Comparison of ENCODE assay signal across 25 mouse cellular contexts in genomic region chr6:91483371-91483770, GRCm38 (mm10). TPM values are rescaled to one million over a fixed set of nuclear protein-coding genes. Genes with fewer than 3 reads are reported as not detected.
DNase-seq lines count a peak whose midpoint lies in the region; ATAC-seq and TF ChIP-seq lines count a peak whose summit lies in the region.
"Had no signal": no experiment of that assay in that cellular context is flagged by ENCODE, and none has a peak within 500 bp of the region (broad histone marks: within the 10 kb centered on the region; RNA-seq: fewer than 3 reads in every experiment).

No protein-coding gene starts in this region.

- TF ChIP-seq CTCF in heart, adult 2 months (IDR thresholded peaks at IDR 0.05), result no peak
- no peak for TF ChIP-seq CTCF in stomach, postnatal 0 days (IDR thresholded peaks at IDR 0.05; ENCODE audit: low read depth)

- TF ChIP-seq EP300 in heart, adult 2 months (IDR thresholded peaks at IDR 0.05; ENCODE audit: insufficient read depth, low read depth, low read length), result 0 out of 2 replicates have a peak, but pooled peaks have one; percentile 16
- TF ChIP-seq EP300 in stomach, postnatal 0 days (optimal IDR thresholded peaks at IDR 0.05), result no peak

- no peaks in the 10 kb centered on the region for H3K9me3 ChIP-seq in stomach, postnatal 0 days (ENCODE audit: control insufficient read depth, low read length)
- H3K9me3 ChIP-seq: G1E; heart, embryonic 10.5 days; limb, embryonic 13.5 days; neural tube, embryonic 12.5 days had no signal

- 44% methylated on average over 2 of the region's 2 CpGs for WGBS in heart, adult 2 months
- 72% methylated on average over 2 of the region's 2 CpGs for WGBS in stomach, postnatal 0 days

- H3K9ac ChIP-seq in heart, adult 2 months (ENCODE audit: low read depth, low read length), result no peak overlapping the region
- no peak overlapping the region for H3K9ac ChIP-seq in stomach, postnatal 0 days (ENCODE audit: low read length)
- H3K9ac ChIP-seq: limb, embryonic 13.5 days; neural tube, embryonic 12.5 days had no signal

- no peak for TF ChIP-seq POLR2A in heart, adult 2 months (IDR thresholded peaks at IDR 0.05; ENCODE audit: insufficient read depth, low read depth, low read length)

- intact Hi-C loops in heart, adult 2 months (cut with DNase I), result no loop called here
- intact Hi-C loops in heart, postnatal 25 days (cut with DNase I), result no loop called here
- intact Hi-C loops in gastrocnemius, postnatal 14 days (cut with DNase I; ENCODE audit: low total_unique reads), result no loop called here

- peak in 1 of 2 experiments; percentile 31 for DNase-seq in heart, adult 2 months
- DNase-seq in heart, postnatal 25 days (ENCODE audit: low spot score), result no peak
- peak; percentile 15 for DNase-seq in NIH3T3 (ENCODE audit: low read depth)
- DNase-seq in gastrocnemius, postnatal 14 days, result peak; percentile 32
- DNase-seq in stomach, postnatal 0 days (ENCODE audit: low spot score), result peak; percentile 42
- DNase-seq in cerebellum, postnatal 4 days (ENCODE audit: low spot score in 2 of 2), result no peak
- DNase-seq: adrenal gland, postnatal 10 days; cerebellum, adult 11 months; cerebellum, adult 9-10 months; kidney, adult 8-10 months; kidney, postnatal 4 days; right cerebral cortex, adult 18-20 months had no signal

- H3K27me3 ChIP-seq in heart, adult 2 months (ENCODE audit: control insufficient read depth, insufficient read depth, low read length), result no peaks in the 10 kb centered on the region
- H3K27me3 ChIP-seq in stomach, postnatal 0 days (ENCODE audit: control insufficient read depth, insufficient read depth, low read length), result no peaks in the 10 kb centered on the region
- H3K27me3 ChIP-seq: limb, embryonic 13.5 days; neural tube, embryonic 12.5 days; Patski had no signal

- H3K4me2 ChIP-seq in stomach, postnatal 0 days (replicated peaks; ENCODE audit: low read depth), result no peak overlapping the region
- H3K4me2 ChIP-seq: limb, embryonic 13.5 days; liver, embryonic 11.5 days; midbrain, embryonic 11.5 days; neural tube, embryonic 12.5 days had no signal

- H3K4me3 ChIP-seq in heart, adult 2 months, result no peak overlapping the region
- H3K4me3 ChIP-seq in stomach, postnatal 0 days (ENCODE audit: low read depth, low read length), result no peak overlapping the region
- H3K4me3 ChIP-seq: erythroblast, embryonic 14.5 days; heart, embryonic 10.5 days; limb, embryonic 13.5 days; neural tube, embryonic 12.5 days had no signal

- no peaks in the 10 kb centered on the region for H3K36me3 ChIP-seq in heart, adult 2 months (ENCODE audit: control insufficient read depth, insufficient read depth, low read length)
- H3K36me3 ChIP-seq in stomach, postnatal 0 days (ENCODE audit: control insufficient read depth, insufficient read depth, low read length), result peaks cover 51% of the 10 kb centered on the region

- ATAC-seq in stomach, postnatal 0 days (ENCODE audit: low FRiP score, low TSS enrichment), result peak; percentile 82
- ATAC-seq: forebrain, embryonic 16.5 days; hindbrain, embryonic 16.5 days; intestine, embryonic 16.5 days; midbrain, embryonic 16.5 days; Patski had no signal

- no peaks in the 10 kb centered on the region; the same call in 1 of the 2 replicates for H3K4me1 ChIP-seq in heart, adult 2 months (ENCODE audit: control insufficient read depth, insufficient read depth, low read length)
- H3K4me1 ChIP-seq in stomach, postnatal 0 days (replicated peaks; ENCODE audit: control insufficient read depth, insufficient read depth), result no peaks in the 10 kb centered on the region
- H3K4me1 ChIP-seq: limb, embryonic 13.5 days; neural tube, embryonic 12.5 days had no signal

- no peaks in the 10 kb centered on the region for H3K79me2 ChIP-seq in heart, adult 2 months (replicated peaks; ENCODE audit: control insufficient read depth, insufficient read depth, low read length)

- H3K27ac ChIP-seq in heart, adult 2 months, result peak overlapping the region; percentile 26
- peak overlapping the region; percentile 45 for H3K27ac ChIP-seq in stomach, postnatal 0 days (replicated peaks)
- H3K27ac ChIP-seq: heart, embryonic 10.5 days; kidney, postnatal 0 days; limb, embryonic 13.5 days; neural tube, embryonic 12.5 days had no signal

RNA-seq across cellular contexts. Expression of gene Tmem43, which starts 9.9 kb away (rescaled TPM):
- 10 to 100 TPM; 23.1 to 24.4 TPM for total RNA-seq in heart, adult 2 months (2021)
- polyA plus RNA-seq in heart, adult 2 months (2012; rRNA removed), result 29.8 and 34.0 TPM in 2 replicates
- total RNA-seq in heart, postnatal 25 days (2021), result 10 to 100 TPM; 23.5 to 26.0 TPM
- total RNA-seq in gastrocnemius, postnatal 14 days (2021), result 10 to 100 TPM; 37.5 to 41.7 TPM
- polyA plus RNA-seq in stomach, postnatal 0 days (2015; fragmentation: Nextera tagmentation; extraction: Ambion mirVana), result 72.0 and 72.6 TPM in 2 replicates

RNA-seq across cellular contexts. Expression of gene Chchd4, which starts 10.0 kb away (rescaled TPM):
- 10 to 100 TPM; 15.3 to 17.0 TPM for total RNA-seq in heart, adult 2 months (2021)
- polyA plus RNA-seq in heart, adult 2 months (2012; rRNA removed), result 8.7 and 12.8 TPM in 2 replicates
- 10 to 100 TPM; 15.3 to 15.7 TPM for total RNA-seq in heart, postnatal 25 days (2021)
- 1 to 10 TPM; 8.0 to 8.7 TPM for total RNA-seq in gastrocnemius, postnatal 14 days (2021)
- 14.7 TPM in 2 replicates for polyA plus RNA-seq in stomach, postnatal 0 days (2015; fragmentation: Nextera tagmentation; extraction: Ambion mirVana)

RNA-seq across cellular contexts. Expression of gene Xpc, which starts 32.3 kb away (rescaled TPM):
- total RNA-seq in heart, adult 2 months (2021), result 10 to 100 TPM in 1 of 2 experiments, 1 to 10 TPM in 1; 9.3 to 10.7 TPM
- 5.6 and 7.7 TPM in 2 replicates for polyA plus RNA-seq in heart, adult 2 months (2012; rRNA removed)
- total RNA-seq in heart, postnatal 25 days (2021), result 10 to 100 TPM in 1 of 2 experiments, 1 to 10 TPM in 1; 8.4 to 10.1 TPM
- 1 to 10 TPM; 6.8 to 7.2 TPM for total RNA-seq in gastrocnemius, postnatal 14 days (2021)
- 8.9 and 9.3 TPM in 2 replicates for polyA plus RNA-seq in stomach, postnatal 0 days (2015; fragmentation: Nextera tagmentation; extraction: Ambion mirVana)

RNA-seq across cellular contexts. Expression of gene Lsm3, which starts 32.4 kb away (rescaled TPM):
- total RNA-seq in heart, adult 2 months (2021), result 10 to 100 TPM; 55.8 to 59.7 TPM
- polyA plus RNA-seq in heart, adult 2 months (2012; rRNA removed), result 31.0 and 50.3 TPM in 2 replicates
- 10 to 100 TPM; 57.9 to 64.0 TPM for total RNA-seq in heart, postnatal 25 days (2021)
- total RNA-seq in gastrocnemius, postnatal 14 days (2021), result 10 to 100 TPM; 37.0 to 41.9 TPM
- polyA plus RNA-seq in stomach, postnatal 0 days (2015; fragmentation: Nextera tagmentation; extraction: Ambion mirVana), result 107 and 121 TPM in 2 replicates

Comparison
In these comparisons a context has a peak if more than half of its experiments do, and no peak if none do; other contexts are left out.
1. DNase-seq: peak in NIH3T3 (single experiment), gastrocnemius, postnatal 14 days (single experiment) and stomach, postnatal 0 days (single experiment); none in heart, postnatal 25 days (single experiment) and cerebellum, postnatal 4 days (0 of 2).